Mouse (Mus musculus) liver, embryonic 12.5 days (tissue): ENCODE results near the gene Dnpep. TPM values are rescaled to one million over a fixed set of nuclear protein-coding genes. Genes with fewer than 3 reads are reported as not detected.

Source experiments
- polyA plus RNA-seq: library from polyadenylated mRNA; unstranded; fragments of >200 nt; fragmentation: Nextera tagmentation; extraction: Ambion mirVana; gene quantifications from 2 replicates; pipeline ENCODE4 v1.2.1, GENCODE M21; 2016

The Dnpep gene
- polyA plus RNA-seq, 1 experiment from 2014 or later, result 66.3 TPM

Other genes with a start within 250 kb of the Dnpep start
- 6.7 and 6.8 TPM in 2 replicates for gene Nhej1, start 192.8 kb downstream of the Dnpep start, polyA plus RNA-seq
- 0.36 and 1.1 TPM in 2 replicates for gene Slc23a3, start 184.1 kb downstream of the Dnpep start, polyA plus RNA-seq
- 53.2 and 54.0 TPM in 2 replicates for gene Cnppd1, start 175.3 kb downstream of the Dnpep start, polyA plus RNA-seq
- 69.4 and 73.5 TPM in 2 replicates for gene Retreg2, start 175.2 kb downstream of the Dnpep start, polyA plus RNA-seq
- 43.5 and 46.3 TPM in 2 replicates for gene Zfand2b, start 149.3 kb downstream of the Dnpep start, polyA plus RNA-seq
- gene Abcb6, start 137.6 kb downstream of the Dnpep start, polyA plus RNA-seq, result 82.0 and 86.2 TPM in 2 replicates
- 13.4 and 14.5 TPM in 2 replicates for gene Ankzf1, start 125.8 kb downstream of the Dnpep start, polyA plus RNA-seq
- 26.2 and 27.3 TPM in 2 replicates for gene Atg9a, start 125.8 kb downstream of the Dnpep start, polyA plus RNA-seq
- gene Glb1l, start 107.2 kb downstream of the Dnpep start, polyA plus RNA-seq, result 5.2 and 6.1 TPM in 2 replicates
- 107 and 110 TPM in 2 replicates for gene Stk16, start 107.2 kb downstream of the Dnpep start, polyA plus RNA-seq
- 465 and 490 TPM in 2 replicates for gene Tuba4a, start 98.1 kb downstream of the Dnpep start, polyA plus RNA-seq
- not detected in 2 replicates for gene A630095N17Rik, start 85.9 kb downstream of the Dnpep start, polyA plus RNA-seq
- 27.2 and 27.8 TPM in 2 replicates for gene Dnajb2, start 81.6 kb downstream of the Dnpep start, polyA plus RNA-seq
- gene Ptprn, start 53.5 kb downstream of the Dnpep start, polyA plus RNA-seq, result 0.79 and 0.82 TPM in 2 replicates
- 0.32 TPM in 1 of 2 replicates, not detected in the other for gene Resp18, start 39.6 kb downstream of the Dnpep start, polyA plus RNA-seq
- gene Des, start 42.3 kb upstream of the Dnpep start, polyA plus RNA-seq, result 6.9 and 7.4 TPM in 2 replicates
- gene Speg, start 57.3 kb upstream of the Dnpep start, polyA plus RNA-seq, result 11.4 and 14.3 TPM in 2 replicates
- 44.0 and 47.9 TPM in 2 replicates for gene Gmppa, start 117.9 kb upstream of the Dnpep start, polyA plus RNA-seq
- 0.83 and 1.3 TPM in 2 replicates for gene Asic4, start 132.4 kb upstream of the Dnpep start, polyA plus RNA-seq
- gene Chpf, start 161.3 kb upstream of the Dnpep start, polyA plus RNA-seq, result 13.0 and 14.5 TPM in 2 replicates
- gene Tmem198, start 161.5 kb upstream of the Dnpep start, polyA plus RNA-seq, result 0.18 and 0.20 TPM in 2 replicates
- 25.2 and 27.9 TPM in 2 replicates for gene Obsl1, start 188.5 kb upstream of the Dnpep start, polyA plus RNA-seq
- 1.1 and 1.2 TPM in 2 replicates for gene Inha, start 189.1 kb upstream of the Dnpep start, polyA plus RNA-seq
- 10.2 and 10.5 TPM in 2 replicates for gene Stk11ip, start 203.5 kb upstream of the Dnpep start, polyA plus RNA-seq
- gene Slc4a3, start 228.3 kb upstream of the Dnpep start, polyA plus RNA-seq, result 2.4 TPM in 2 replicates